Mouse (Mus musculus): Measurements from ENCODE around the gene Mdfi. TPM values are rescaled to one million over a fixed set of nuclear protein-coding genes. Genes with fewer than 3 reads are reported as not detected.

The Mdfi gene
- polyA plus RNA-seq, 1 experiment from 2014 or later, result 3.6 TPM

DNA sequence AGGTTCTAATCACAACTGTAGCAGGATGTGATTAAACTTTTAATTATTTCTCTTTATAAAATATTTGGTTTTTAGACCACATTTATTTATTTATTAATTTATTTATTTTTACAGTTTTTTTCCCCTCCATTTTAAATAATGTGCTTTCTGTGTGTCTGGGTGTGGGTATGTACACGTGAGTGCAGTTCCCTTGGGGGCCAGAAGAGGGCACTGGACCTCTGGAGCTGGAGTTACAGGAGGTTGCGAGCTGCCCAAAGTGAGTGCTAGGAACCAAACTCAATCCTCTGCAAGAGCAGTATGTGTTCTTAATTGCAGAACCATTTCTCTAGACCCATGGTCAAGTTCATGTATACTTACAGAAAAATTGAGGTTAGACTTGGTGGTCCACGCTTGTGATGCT lies 9.0 kb upstream of the Mdfi start:
- H3K4me2 ChIP-seq, result no peak overlapping the region
- peaks cover 4% of the 10 kb centered on the region; the same call in 1 of the 2 replicates for H3K9me3 ChIP-seq
- H3K4me1 ChIP-seq (replicated peaks), result no peaks in the 10 kb centered on the region
- ATAC-seq (ENCODE audit: low read depth), result no peak
- H3K36me3 ChIP-seq, result no peaks in the 10 kb centered on the region
- no peak overlapping the region for H3K9ac ChIP-seq
- WGBS, result 92% methylated on average over 3 of the region's 3 CpGs
- H3K27me3 ChIP-seq, result no peaks in the 10 kb centered on the region
- H3K4me3 ChIP-seq, result no peak overlapping the region
- H3K27ac ChIP-seq (replicated peaks), result no peak overlapping the region

DNA sequence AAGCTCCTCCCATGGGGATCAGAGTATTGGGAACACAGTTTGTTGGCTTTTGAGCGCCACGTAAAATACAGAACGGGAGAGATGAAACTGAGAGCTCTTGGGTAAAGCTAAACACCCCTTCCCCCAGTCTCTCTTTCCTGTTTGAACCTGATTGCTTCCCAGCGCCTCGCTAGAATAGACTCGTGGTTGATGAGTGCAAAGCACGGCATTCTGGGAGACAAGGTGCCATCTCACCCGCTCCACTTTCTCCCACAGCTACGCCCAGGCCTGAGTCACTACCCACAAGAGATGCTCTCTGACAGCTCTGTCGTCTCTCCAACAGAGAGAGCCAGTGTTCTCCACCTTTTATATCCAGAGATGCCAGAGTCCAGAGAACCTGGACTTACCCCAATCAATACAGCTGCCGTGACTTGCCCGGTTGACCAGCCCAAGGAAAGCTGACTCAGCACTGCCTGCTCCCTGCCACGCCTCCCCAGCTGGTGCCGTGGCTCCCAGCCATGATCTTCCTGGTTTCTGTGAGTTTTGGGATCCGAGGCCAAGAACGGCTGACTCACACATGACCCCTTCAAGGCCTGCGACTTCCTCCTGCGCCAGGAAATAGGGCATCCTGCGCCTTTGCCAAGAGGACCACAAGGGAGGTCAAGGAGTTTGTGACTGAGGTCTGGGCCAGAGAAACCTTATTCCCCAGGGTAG lies 7.6 kb upstream of the Mdfi start:
- no peak overlapping the region for H3K27ac ChIP-seq (replicated peaks)
- no peak for ATAC-seq (ENCODE audit: low read depth)
- H3K9me3 ChIP-seq, result peaks cover 4% of the 10 kb centered on the region; the same call in 1 of the 2 replicates
- H3K4me1 ChIP-seq (replicated peaks), result no peaks in the 10 kb centered on the region
- no peaks in the 10 kb centered on the region for H3K36me3 ChIP-seq
- WGBS, result 72% methylated on average over 19 of the region's 19 CpGs
- H3K27me3 ChIP-seq, result no peaks in the 10 kb centered on the region; the same call in 1 of the 2 replicates
- no peak overlapping the region for H3K4me3 ChIP-seq
- no peak overlapping the region for H3K9ac ChIP-seq
- no peak overlapping the region for H3K4me2 ChIP-seq

GRCm38 (mm10) chr17:47841521-47841920 lies 7.0 kb upstream of the Mdfi start:
- no peak overlapping the region for H3K9ac ChIP-seq
- ATAC-seq (ENCODE audit: low read depth), result no peak

DNA sequence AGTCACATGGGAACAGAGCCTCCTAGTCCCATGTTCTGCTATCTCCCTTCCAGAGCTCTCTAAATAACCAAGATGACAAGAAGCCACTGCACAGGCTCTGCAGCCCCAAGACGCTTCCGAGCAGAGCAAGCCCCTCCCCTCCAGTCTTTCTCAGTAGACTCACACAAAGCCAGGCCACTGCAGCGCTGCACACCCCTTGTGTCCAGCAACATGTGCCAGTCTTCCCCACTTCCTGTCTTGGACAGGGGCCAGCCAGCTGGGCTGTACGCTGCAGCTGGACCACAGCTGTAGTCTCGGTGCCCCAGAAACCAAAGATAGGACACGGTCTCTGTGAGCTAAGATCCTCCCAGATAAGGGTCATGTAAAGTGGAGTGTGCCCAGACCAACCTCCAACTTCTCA lies 3.3 kb upstream of the Mdfi start:
- peaks cover 17% of the 10 kb centered on the region for H3K4me1 ChIP-seq (replicated peaks)
- no peak overlapping the region for H3K4me2 ChIP-seq
- ATAC-seq (ENCODE audit: low read depth), result no peak
- peaks cover 39% of the 10 kb centered on the region for H3K27me3 ChIP-seq
- no peak overlapping the region for H3K4me3 ChIP-seq
- no peak overlapping the region for H3K27ac ChIP-seq (replicated peaks)
- WGBS, result 50% methylated on average over 6 of the region's 6 CpGs
- no peaks in the 10 kb centered on the region for H3K9me3 ChIP-seq
- H3K9ac ChIP-seq, result no peak overlapping the region
- H3K36me3 ChIP-seq, result no peaks in the 10 kb centered on the region

More at GRCm38 (mm10) chr17:47841521-47841920, 7.0 kb upstream of the Mdfi start:
- H3K9me3 ChIP-seq, result peaks cover 4% of the 10 kb centered on the region; the same call in 1 of the 2 replicates
- WGBS, result 91% methylated on average over 8 of the region's 8 CpGs
- no peaks in the 10 kb centered on the region for H3K36me3 ChIP-seq
- peaks cover 3% of the 10 kb centered on the region; the same call in 1 of the 2 replicates for H3K27me3 ChIP-seq
- no peak overlapping the region for H3K27ac ChIP-seq (replicated peaks)
- H3K4me2 ChIP-seq, result no peak overlapping the region
- no peaks in the 10 kb centered on the region for H3K4me1 ChIP-seq (replicated peaks)
- H3K4me3 ChIP-seq, result no peak overlapping the region

GRCm38 (mm10) chr17:47833628-47834481 lies 636 bp downstream of the Mdfi start:
- Histone ChIP-seq H3K36me3 (no peaks in the 10 kb centered on the region), H3K9me3 (no peaks in the 10 kb centered on the region), H3K4me3 (peak overlapping the region; percentile 53), H3K4me2 (peak overlapping the region; percentile 90), H3K27me3 (peaks cover 71% of the 10 kb centered on the region), H3K27ac (replicated peaks) (peak overlapping the region; percentile 7), H3K4me1 (replicated peaks) (peaks cover 42% of the 10 kb centered on the region), H3K9ac (peak overlapping the region; percentile 70)
- no peak for ATAC-seq (ENCODE audit: low read depth)
- WGBS, result 1% methylated on average over 45 of the region's 45 CpGs

- WGBS, result under 1% methylated on average over 37 of the region's 45 CpGs
- Histone ChIP-seq H3K4me1 (replicated peaks) (peaks cover 42% of the 10 kb centered on the region), H3K27me3 (peaks cover 71% of the 10 kb centered on the region), H3K4me3 (peak overlapping the region; percentile 53), H3K9ac (peak overlapping the region; percentile 70), H3K27ac (replicated peaks) (peak overlapping the region; percentile 54), H3K36me3 (no peaks in the 10 kb centered on the region), H3K4me2 (peak overlapping the region; percentile 90), H3K9me3 (no peaks in the 10 kb centered on the region)
- peak; percentile 30; the same call in 1 of the 2 replicates for ATAC-seq (ENCODE audit: low read depth)
Measured at GRCm38 (mm10) chr17:47833029-47833627, 1.4 kb downstream of the Mdfi start.

- H3K36me3 ChIP-seq, result no peaks in the 10 kb centered on the region
- peaks cover 71% of the 10 kb centered on the region for H3K27me3 ChIP-seq
- ATAC-seq (ENCODE audit: low read depth), result peak; percentile 52
- H3K9ac ChIP-seq, result peak overlapping the region; percentile 70
- WGBS, result under 1% methylated on average over 17 of the region's 17 CpGs
- H3K27ac ChIP-seq (replicated peaks), result peak overlapping the region; percentile 54; the same call in 1 of the 2 replicates
- peak overlapping the region; percentile 53 for H3K4me3 ChIP-seq
- peaks cover 42% of the 10 kb centered on the region for H3K4me1 ChIP-seq (replicated peaks)
- H3K4me2 ChIP-seq, result peak overlapping the region; percentile 90
- no peaks in the 10 kb centered on the region for H3K9me3 ChIP-seq
Measured at GRCm38 (mm10) chr17:47832501-47833028, 1.9 kb downstream of the Mdfi start.

- Histone ChIP-seq H3K9me3 (no peaks in the 10 kb centered on the region), H3K4me2 (peak overlapping the region; percentile 90), H3K4me3 (peak overlapping the region; percentile 53), H3K36me3 (0 out of 2 replicates have a peak, but pooled peaks cover 5% of the 10 kb centered on the region), H3K27me3 (peaks cover 69% of the 10 kb centered on the region), H3K27ac (replicated peaks) (peak overlapping the region; percentile 28; the same call in 1 of the 2 replicates), H3K9ac (peak overlapping the region; percentile 70; the same call in 1 of the 2 replicates), H3K4me1 (replicated peaks) (peaks cover 42% of the 10 kb centered on the region)
- ATAC-seq (ENCODE audit: low read depth), result no peak
- WGBS, result 46% methylated on average over 5 of the region's 5 CpGs
Measured at GRCm38 (mm10) chr17:47831772-47832171, 2.7 kb downstream of the Mdfi start.

- Histone ChIP-seq H3K27ac (replicated peaks) (peak overlapping the region; percentile 28; the same call in 1 of the 2 replicates), H3K4me2 (peak overlapping the region; percentile 90), H3K4me3 (peak overlapping the region; percentile 53), H3K9me3 (no peaks in the 10 kb centered on the region), H3K27me3 (peaks cover 66% of the 10 kb centered on the region), H3K9ac (peak overlapping the region; percentile 17; the same call in 1 of the 2 replicates), H3K36me3 (0 out of 2 replicates have a peak, but pooled peaks cover 6% of the 10 kb centered on the region), H3K4me1 (replicated peaks) (peaks cover 42% of the 10 kb centered on the region)
- 7% methylated on average over 9 of the region's 9 CpGs for WGBS
- ATAC-seq (ENCODE audit: low read depth), result 0 out of 2 replicates have a peak, but pooled peaks have one; percentile 25
Measured at GRCm38 (mm10) chr17:47831161-47831560, 3.3 kb downstream of the Mdfi start.

GRCm38 (mm10) chr17:47821339-47821738 lies 13.2 kb downstream of the Mdfi start:
- WGBS, result 73% methylated on average over 8 of the region's 8 CpGs
- Histone ChIP-seq H3K27ac (replicated peaks) (no peak overlapping the region), H3K36me3 (no peaks in the 10 kb centered on the region), H3K9ac (no peak overlapping the region), H3K4me1 (replicated peaks) (no peaks in the 10 kb centered on the region), H3K4me3 (no peak overlapping the region), H3K4me2 (no peak overlapping the region), H3K27me3 (no peaks in the 10 kb centered on the region), H3K9me3 (no peaks in the 10 kb centered on the region)
- no peak for ATAC-seq (ENCODE audit: low read depth)

GRCm38 (mm10) chr17:47818038-47818725 lies 16.3 kb downstream of the Mdfi start:
- 65% methylated on average over 13 of the region's 13 CpGs for WGBS
- no peak overlapping the region for H3K4me2 ChIP-seq
- peaks cover 14% of the 10 kb centered on the region for H3K27me3 ChIP-seq
- peaks cover 26% of the 10 kb centered on the region for H3K4me1 ChIP-seq (replicated peaks)
- no peaks in the 10 kb centered on the region for H3K36me3 ChIP-seq
- no peak overlapping the region for H3K27ac ChIP-seq (replicated peaks)
- ATAC-seq (ENCODE audit: low read depth), result no peak
- H3K9me3 ChIP-seq, result no peaks in the 10 kb centered on the region
- no peak overlapping the region for H3K9ac ChIP-seq
- H3K4me3 ChIP-seq, result no peak overlapping the region
